Mouse (Mus musculus) spleen, adult 2 months (tissue): Measurements from ENCODE around the gene Ldb2.

Experiments used
- CTCF ChIP-seq: fragments of 200-500 bp; IDR thresholded peaks from 2 replicates; pipeline ENCODE4 v1.5.1; 2011; ENCODE audit warnings: mild to moderate bottlenecking, inconsistent platforms; ENCODE audit not compliant: insufficient read depth, insufficient read length, insufficient replicate concordance; ENCODE audit errors: extremely low read depth
- POLR2A ChIP-seq: fragments of 200-500 bp; IDR thresholded peaks from 2 replicates; pipeline ENCODE4 v1.6.1; 2011; ENCODE audit warnings: low read depth, low read length, inconsistent platforms

GRCm38 (mm10) chr5:44626114-44626513 is 173.4 kb downstream of the Ldb2 start:
- TF ChIP-seq CTCF (no peak), POLR2A (no peak)
